Mouse (Mus musculus): ENCODE measurements at regions not wholly inside any gene's neighbourhood (a gene's known extent, or its start where the extent isn't known, plus 50 kb on each side); places are given as distances from the start of the nearest gene placed in this dataset.

- WGBS, result 51% methylated on average over 10 of the region's 10 CpGs
- H3K4me2 ChIP-seq (replicated peaks), result no peak overlapping the region
- H3K4me1 ChIP-seq, result 0 out of 2 replicates have a peak, but pooled peaks cover 4% of the 10 kb centered on the region
- peak overlapping the region; percentile 65 for H3K27ac ChIP-seq (replicated peaks)
- no peaks in the 10 kb centered on the region for H3K36me3 ChIP-seq
- no peaks in the 10 kb centered on the region for H3K27me3 ChIP-seq
- no peak overlapping the region for H3K9ac ChIP-seq (replicated peaks)
- ATAC-seq (replicated peaks), result 0 out of 2 replicates have a peak, but pooled peaks have one; percentile 46
- no peaks in the 10 kb centered on the region for H3K9me3 ChIP-seq
- H3K4me3 ChIP-seq, result no peak overlapping the region
Measured at GRCm38 (mm10) chr4:153321085-153321484, 161.5 kb downstream of the Ajap1 start.

DNA sequence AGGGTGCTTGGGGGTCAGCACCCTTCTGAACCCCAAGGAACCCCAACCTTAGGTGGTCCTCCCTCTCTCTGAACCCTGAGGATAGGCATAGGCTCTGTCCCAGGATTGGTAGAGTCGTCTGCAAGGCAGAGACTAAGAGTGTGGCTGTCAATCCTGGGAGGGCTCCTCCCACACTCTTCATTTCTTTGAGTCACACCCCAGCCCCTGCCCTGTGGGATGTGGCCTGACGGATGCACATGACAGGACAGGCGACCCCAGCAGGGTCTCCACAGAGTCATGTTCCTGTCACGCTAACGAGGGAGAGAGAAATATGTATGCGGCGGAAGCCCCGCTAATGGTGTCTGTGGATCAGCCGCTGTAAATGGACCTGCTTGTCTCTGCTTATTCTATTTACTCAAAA, 162.0 kb downstream of the Ajap1 start:
- Histone ChIP-seq H3K27me3 (no peaks in the 10 kb centered on the region), H3K9ac (replicated peaks) (0 out of 2 replicates have a peak overlapping the region, but pooled peaks have one; percentile 15), H3K4me1 (0 out of 2 replicates have a peak, but pooled peaks cover 4% of the 10 kb centered on the region), H3K4me3 (no peak overlapping the region), H3K36me3 (no peaks in the 10 kb centered on the region), H3K4me2 (replicated peaks) (0 out of 2 replicates have a peak overlapping the region, but pooled peaks have one; percentile 12), H3K9me3 (no peaks in the 10 kb centered on the region), H3K27ac (replicated peaks) (peak overlapping the region; percentile 65)
- ATAC-seq (replicated peaks), result no peak
- 46% methylated on average over 9 of the region's 9 CpGs for WGBS

DNA sequence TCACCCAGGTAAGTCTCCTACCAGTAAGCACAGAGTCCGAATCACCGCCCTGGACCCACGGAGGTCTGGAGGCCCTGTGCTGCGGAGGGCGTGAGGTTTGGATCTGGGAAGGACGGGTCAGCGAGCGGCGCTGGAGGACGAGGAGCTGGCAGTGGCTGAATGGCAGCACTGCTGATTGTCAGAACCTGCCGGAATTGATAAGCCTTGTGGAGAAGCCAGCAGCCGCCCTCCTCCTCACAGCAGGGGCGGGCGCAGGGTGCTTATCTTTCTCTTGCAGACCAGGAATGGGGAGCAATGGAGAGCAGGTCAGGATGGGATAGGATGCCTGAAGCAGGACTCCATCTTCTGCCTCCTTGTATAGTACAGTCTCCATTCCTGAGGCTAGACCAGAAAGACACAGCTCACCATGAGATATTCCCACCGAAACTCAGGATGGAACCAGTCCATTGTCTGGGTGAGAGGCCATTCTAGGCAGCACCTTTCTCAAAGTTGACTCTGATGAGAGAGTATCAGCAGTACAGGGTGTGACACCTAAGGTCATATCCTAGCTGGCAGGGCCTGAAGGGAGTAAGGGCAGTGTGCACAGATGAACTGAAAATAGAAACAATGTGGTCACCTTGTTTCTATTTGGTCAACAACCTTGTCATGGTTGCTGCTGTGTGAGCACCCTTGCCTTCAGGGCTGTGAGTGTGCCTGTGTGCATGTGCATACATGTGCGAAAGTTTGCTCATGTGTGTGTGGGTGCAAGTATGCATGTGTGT, 165.5 kb downstream of the Ajap1 start:
- no peaks in the 10 kb centered on the region for H3K27me3 ChIP-seq
- ATAC-seq (replicated peaks), result no peak
- no peak overlapping the region for H3K27ac ChIP-seq (replicated peaks)
- H3K36me3 ChIP-seq, result no peaks in the 10 kb centered on the region
- no peak overlapping the region for H3K4me2 ChIP-seq (replicated peaks)
- H3K4me1 ChIP-seq, result 0 out of 2 replicates have a peak, but pooled peaks cover 6% of the 10 kb centered on the region
- no peak overlapping the region for H3K4me3 ChIP-seq
- 81% methylated on average over 16 of the region's 16 CpGs for WGBS
- no peaks in the 10 kb centered on the region for H3K9me3 ChIP-seq
- no peak overlapping the region for H3K9ac ChIP-seq (replicated peaks)

DNA sequence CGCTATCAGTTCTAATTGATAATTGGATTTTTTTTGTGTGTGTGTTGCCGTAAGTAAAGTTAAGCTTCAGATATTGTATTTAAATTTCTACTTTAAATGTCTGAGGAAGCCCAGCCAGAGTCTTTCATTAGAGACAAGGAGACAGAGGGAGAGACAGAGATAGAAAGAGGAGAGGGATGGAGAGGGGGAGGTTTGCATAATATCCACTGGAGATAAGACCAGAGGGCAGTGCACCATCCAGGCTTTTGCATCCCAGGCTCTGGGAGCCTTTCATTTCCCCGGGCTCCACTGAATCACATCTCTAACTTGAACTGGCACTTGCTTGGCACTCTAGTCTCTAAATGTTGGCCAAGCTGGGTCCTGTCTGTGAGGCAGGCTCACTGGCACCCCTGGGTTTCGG, 166.1 kb downstream of the Ajap1 start:
- ATAC-seq (replicated peaks), result no peak
- H3K9me3 ChIP-seq, result no peaks in the 10 kb centered on the region
- H3K4me2 ChIP-seq (replicated peaks), result no peak overlapping the region
- no peak overlapping the region for H3K9ac ChIP-seq (replicated peaks)
- no peak overlapping the region for H3K27ac ChIP-seq (replicated peaks)
- 81% methylated on average over 4 of the region's 4 CpGs for WGBS
- no peak overlapping the region for H3K4me3 ChIP-seq
- no peaks in the 10 kb centered on the region for H3K36me3 ChIP-seq
- H3K4me1 ChIP-seq, result 0 out of 2 replicates have a peak, but pooled peaks cover 6% of the 10 kb centered on the region
- H3K27me3 ChIP-seq, result no peaks in the 10 kb centered on the region

GRCm38 (mm10) chr4:153313961-153314360, 168.7 kb downstream of the Ajap1 start:
- no peak overlapping the region for H3K4me3 ChIP-seq
- H3K4me2 ChIP-seq (replicated peaks), result no peak overlapping the region
- no peaks in the 10 kb centered on the region for H3K9me3 ChIP-seq
- no peaks in the 10 kb centered on the region for H3K27me3 ChIP-seq
- H3K27ac ChIP-seq (replicated peaks), result no peak overlapping the region
- ATAC-seq (replicated peaks), result no peak
- H3K9ac ChIP-seq (replicated peaks), result no peak overlapping the region
- H3K36me3 ChIP-seq, result no peaks in the 10 kb centered on the region
- peaks cover 2% of the 10 kb centered on the region; the same call in 1 of the 2 replicates for H3K4me1 ChIP-seq
- WGBS, result 78% methylated on average over 12 of the region's 12 CpGs

- 53% methylated on average over 5 of the region's 5 CpGs for WGBS
- no peak for ATAC-seq (replicated peaks)
- Histone ChIP-seq H3K4me1 (peaks cover 2% of the 10 kb centered on the region; the same call in 1 of the 2 replicates), H3K4me3 (no peak overlapping the region), H3K27ac (replicated peaks) (no peak overlapping the region), H3K9me3 (no peaks in the 10 kb centered on the region), H3K27me3 (no peaks in the 10 kb centered on the region), H3K9ac (replicated peaks) (no peak overlapping the region), H3K36me3 (no peaks in the 10 kb centered on the region), H3K4me2 (replicated peaks) (no peak overlapping the region)
Measured at GRCm38 (mm10) chr4:153311574-153311973, 171.0 kb downstream of the Ajap1 start.

GRCm38 (mm10) chr4:153310641-153311040, 172.0 kb downstream of the Ajap1 start:
- Histone ChIP-seq H3K4me2 (replicated peaks) (no peak overlapping the region), H3K4me1 (peaks cover 2% of the 10 kb centered on the region; the same call in 1 of the 2 replicates), H3K4me3 (no peak overlapping the region), H3K36me3 (no peaks in the 10 kb centered on the region), H3K9me3 (no peaks in the 10 kb centered on the region), H3K27ac (replicated peaks) (no peak overlapping the region), H3K9ac (replicated peaks) (no peak overlapping the region), H3K27me3 (no peaks in the 10 kb centered on the region)
- WGBS, result 42% methylated on average over 1 of the region's 2 CpGs
- ATAC-seq (replicated peaks), result no peak

- no peak for ATAC-seq (replicated peaks)
- WGBS, result 75% methylated on average over 5 of the region's 5 CpGs
- Histone ChIP-seq H3K9me3 (no peaks in the 10 kb centered on the region), H3K36me3 (no peaks in the 10 kb centered on the region), H3K4me1 (no peaks in the 10 kb centered on the region), H3K4me2 (replicated peaks) (no peak overlapping the region), H3K9ac (replicated peaks) (no peak overlapping the region), H3K4me3 (no peak overlapping the region), H3K27ac (replicated peaks) (no peak overlapping the region), H3K27me3 (no peaks in the 10 kb centered on the region)
Measured at GRCm38 (mm10) chr4:153303521-153303920, 179.1 kb downstream of the Ajap1 start.

DNA sequence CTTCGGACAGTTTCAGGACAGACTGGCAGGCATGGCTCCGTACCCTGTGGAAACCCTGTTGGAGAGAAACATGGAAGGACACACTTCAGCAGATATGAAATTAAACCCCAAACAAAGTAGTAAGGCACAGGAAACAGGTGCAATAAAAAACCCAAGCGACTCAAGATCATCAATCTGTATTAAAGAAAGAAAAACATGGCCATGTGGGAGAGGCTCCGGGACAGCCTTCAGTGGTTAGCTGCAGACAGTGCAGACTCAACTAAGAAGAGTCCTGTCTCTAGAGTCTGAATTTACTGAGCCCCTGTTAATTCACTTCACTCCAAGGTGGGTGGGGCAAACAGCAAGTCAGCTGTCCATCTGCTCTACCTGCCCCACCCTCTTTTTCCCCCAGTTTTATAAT, 179.8 kb downstream of the Ajap1 start:
- 97% methylated on average over 4 of the region's 4 CpGs for WGBS
- ATAC-seq (replicated peaks), result no peak

GRCm38 (mm10) chr4:153298277-153298676, 184.3 kb downstream of the Ajap1 start:
- Histone ChIP-seq H3K27me3 (no peaks in the 10 kb centered on the region), H3K4me2 (replicated peaks) (no peak overlapping the region), H3K4me3 (no peak overlapping the region), H3K4me1 (no peaks in the 10 kb centered on the region), H3K9me3 (no peaks in the 10 kb centered on the region), H3K27ac (replicated peaks) (no peak overlapping the region), H3K9ac (replicated peaks) (no peak overlapping the region), H3K36me3 (no peaks in the 10 kb centered on the region)
- no peak for ATAC-seq (replicated peaks)
- WGBS, result 92% methylated on average over 5 of the region's 5 CpGs

More for the DNA sequence above, 179.8 kb downstream of the Ajap1 start:
- H3K9me3 ChIP-seq, result no peaks in the 10 kb centered on the region
- H3K4me1 ChIP-seq, result no peaks in the 10 kb centered on the region
- no peak overlapping the region for H3K4me2 ChIP-seq (replicated peaks)
- H3K36me3 ChIP-seq, result no peaks in the 10 kb centered on the region
- no peak overlapping the region for H3K27ac ChIP-seq (replicated peaks)
- no peaks in the 10 kb centered on the region for H3K27me3 ChIP-seq
- no peak overlapping the region for H3K4me3 ChIP-seq
- H3K9ac ChIP-seq (replicated peaks), result no peak overlapping the region

GRCm38 (mm10) chr4:153294828-153295227, 187.8 kb downstream of the Ajap1 start:
- ATAC-seq (replicated peaks), result no peak
- 33% methylated on average over 6 of the region's 6 CpGs for WGBS
- H3K27ac ChIP-seq (replicated peaks), result no peak overlapping the region

GRCm38 (mm10) chr4:153293137-153293536, 189.5 kb downstream of the Ajap1 start:
- Histone ChIP-seq H3K36me3 (no peaks in the 10 kb centered on the region), H3K27me3 (no peaks in the 10 kb centered on the region), H3K9me3 (no peaks in the 10 kb centered on the region), H3K4me1 (0 out of 2 replicates have a peak, but pooled peaks cover 5% of the 10 kb centered on the region), H3K4me2 (replicated peaks) (no peak overlapping the region), H3K4me3 (no peak overlapping the region), H3K9ac (replicated peaks) (no peak overlapping the region), H3K27ac (replicated peaks) (no peak overlapping the region)
- ATAC-seq (replicated peaks), result no peak
- WGBS, result 29% methylated on average over 3 of the region's 3 CpGs

More at GRCm38 (mm10) chr4:153294828-153295227, 187.8 kb downstream of the Ajap1 start:
- no peaks in the 10 kb centered on the region for H3K9me3 ChIP-seq
- H3K27me3 ChIP-seq, result no peaks in the 10 kb centered on the region
- H3K36me3 ChIP-seq, result no peaks in the 10 kb centered on the region
- 0 out of 2 replicates have a peak, but pooled peaks cover 5% of the 10 kb centered on the region for H3K4me1 ChIP-seq
- H3K9ac ChIP-seq (replicated peaks), result no peak overlapping the region
- no peak overlapping the region for H3K4me3 ChIP-seq
- no peak overlapping the region for H3K4me2 ChIP-seq (replicated peaks)

All from forebrain, embryonic 15.5 days (tissue).